Mouse (Mus musculus): Measurements from ENCODE around the gene Cars. TPM values are rescaled to one million over a fixed set of nuclear protein-coding genes. Genes with fewer than 3 reads are reported as not detected.
"Not testable (repeated sequence)": the region's sequence is repeated elsewhere in the genome, so short reads cannot be mapped to it uniquely, and the experiment has no call there.

Gene Cars
- polyA plus RNA-seq, 1 experiment: 17.2 TPM

DNA sequence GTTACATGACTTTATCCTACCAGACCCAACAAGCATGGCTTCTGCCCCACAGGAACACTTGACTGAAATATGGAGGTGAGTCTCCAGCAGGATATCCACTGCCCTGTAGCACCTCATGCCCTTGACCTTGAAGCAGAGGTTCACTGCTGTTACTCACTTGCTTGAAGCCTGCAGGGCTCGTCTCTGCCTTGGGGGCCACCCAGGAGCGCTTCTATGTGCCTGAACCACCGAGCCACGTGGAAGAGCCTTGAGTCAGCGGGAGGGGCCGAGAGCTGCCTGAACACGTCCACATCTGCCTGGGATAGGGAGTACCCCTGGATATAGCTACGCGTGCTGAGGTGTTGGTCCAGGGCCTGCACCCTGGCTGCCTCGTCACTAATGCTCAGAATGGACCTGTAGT is 7.6 kb downstream of the Cars start:
- no peak for DNase-seq (ENCODE audit: low read depth, low spot score)
- 94% methylated on average over 10 of the region's 10 CpGs for WGBS

DNA sequence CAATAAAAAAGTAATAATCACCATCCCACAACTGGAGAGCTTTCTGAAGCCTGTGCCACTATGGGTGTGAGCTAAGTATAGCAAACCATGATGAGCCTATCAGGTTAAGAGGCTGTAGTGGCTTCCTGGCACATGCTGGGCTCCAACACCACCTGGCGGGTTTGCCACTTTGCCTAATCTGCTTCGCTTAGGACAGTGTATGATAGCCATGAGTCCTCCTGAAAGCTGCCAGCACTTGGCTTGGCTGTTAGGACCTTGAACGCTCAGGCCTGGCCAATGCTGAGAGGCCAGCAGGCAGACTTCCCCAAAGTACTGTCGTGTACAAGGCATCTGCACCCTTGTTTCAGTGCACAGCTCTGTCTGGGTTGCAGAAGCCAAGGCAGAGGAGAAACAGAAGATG is 11.9 kb downstream of the Cars start:
- DNase-seq (ENCODE audit: low read depth, low spot score): no peak
- 86% methylated on average over 4 of the region's 4 CpGs for WGBS

DNA sequence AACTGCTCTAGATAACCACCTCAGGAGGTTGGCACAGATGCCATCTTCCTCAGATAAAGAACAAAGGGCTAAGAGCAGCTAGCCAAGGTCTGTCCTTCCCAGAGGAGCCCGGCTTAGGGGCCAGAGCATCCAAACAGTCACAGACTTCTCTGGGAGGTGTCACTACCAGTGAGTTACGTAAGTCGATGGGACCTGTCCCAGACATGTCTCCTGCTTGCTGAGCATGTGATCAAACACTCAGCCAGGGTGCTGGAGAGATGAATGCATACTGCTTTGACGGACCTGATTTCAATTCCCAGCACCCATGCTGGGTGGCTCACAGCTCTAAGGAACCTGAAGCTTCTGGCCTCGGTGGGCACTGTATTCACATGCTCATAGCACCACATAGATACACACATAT is 12.3 kb downstream of the Cars start:
- 86% methylated on average over 5 of the region's 5 CpGs for WGBS
- no peak for DNase-seq (ENCODE audit: low read depth, low spot score)

DNA sequence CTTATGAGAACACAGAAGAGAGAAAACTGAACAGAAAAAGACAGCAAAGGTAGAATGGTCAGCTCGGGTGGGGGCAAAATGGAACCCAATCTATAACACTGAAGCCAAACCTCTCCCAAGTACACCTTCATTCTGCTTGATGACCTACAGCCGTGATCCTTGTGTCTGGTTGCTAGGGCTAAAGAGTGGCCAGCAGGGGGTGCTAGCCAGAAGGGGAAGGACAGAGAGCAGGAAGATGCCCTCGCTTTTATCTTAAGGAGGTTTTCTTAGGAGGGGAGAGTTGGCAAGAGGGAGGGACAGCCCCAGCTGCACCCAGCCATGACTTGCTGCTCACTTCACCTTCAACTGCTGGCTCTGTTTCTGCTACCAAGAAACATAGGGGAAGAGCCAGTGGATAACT is 15.9 kb downstream of the Cars start:
- 27% methylated on average over 3 of the region's 3 CpGs for WGBS
- peak; percentile 42 for DNase-seq (ENCODE audit: low read depth, low spot score)

DNA sequence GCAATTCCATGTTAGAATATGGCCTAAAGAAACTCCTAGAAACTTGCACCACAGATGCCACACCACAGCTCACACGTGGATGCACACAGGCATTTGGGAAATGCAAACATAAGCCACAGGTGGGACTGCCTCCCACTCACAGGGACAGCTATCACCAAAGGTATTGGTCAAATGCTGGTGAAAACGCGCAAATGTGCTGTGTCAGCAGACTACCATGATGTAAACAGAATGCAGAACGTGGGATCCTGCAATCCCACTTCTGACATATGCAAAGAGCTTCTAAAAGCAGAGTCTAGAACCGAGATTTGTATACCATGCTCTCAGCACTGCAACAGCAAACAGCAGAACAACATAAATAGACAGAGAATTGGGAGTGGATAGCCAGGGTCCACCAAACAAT is 16.9 kb downstream of the Cars start:
- no peak for DNase-seq (ENCODE audit: low read depth, low spot score)
- WGBS: 94% methylated on average over 5 of the region's 5 CpGs

DNA sequence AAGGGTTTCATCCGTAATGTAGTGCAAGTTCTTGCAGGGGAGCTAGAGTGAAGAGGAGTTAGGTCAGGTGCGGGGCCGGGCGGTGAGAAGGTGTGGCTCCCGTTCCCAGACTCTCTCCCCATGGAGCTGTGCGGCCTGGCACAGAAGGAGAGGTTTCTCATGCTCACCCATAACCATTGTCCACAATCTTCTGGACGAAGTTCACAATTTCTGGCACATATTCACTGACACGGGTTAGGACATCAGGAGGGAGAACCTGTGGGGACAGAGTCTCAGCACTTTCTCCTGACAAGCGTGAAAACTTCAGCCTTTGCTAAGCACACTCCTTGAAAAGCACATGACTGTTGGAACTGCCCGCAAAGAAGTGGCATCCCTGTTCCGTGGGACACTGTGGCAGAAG is 24.1 kb downstream of the Cars start:
- DNase-seq (ENCODE audit: low read depth, low spot score): no peak
- 91% methylated on average over 11 of the region's 11 CpGs for WGBS

DNA sequence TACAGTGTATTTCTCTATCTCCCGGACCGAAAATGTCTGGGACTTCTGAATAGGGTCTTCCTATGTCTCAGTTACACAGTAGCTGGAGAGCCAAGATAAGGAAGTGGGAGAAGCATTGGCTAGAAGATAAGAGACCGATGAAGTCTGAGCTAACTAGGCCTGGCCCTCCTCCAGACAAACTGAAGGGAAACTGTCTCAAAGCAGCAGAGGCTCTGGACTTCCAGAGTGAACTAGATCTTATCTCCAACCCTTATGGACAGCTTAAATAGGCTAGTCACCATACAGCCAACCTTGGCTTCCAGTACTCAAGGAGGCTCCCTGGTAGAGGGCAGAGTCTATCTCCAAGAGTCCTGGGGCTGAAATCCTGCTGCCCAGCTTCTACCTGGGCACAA is 34.2 kb downstream of the Cars start:
- no peak for DNase-seq (ENCODE audit: low read depth, low spot score)
- WGBS: 83% methylated on average over 3 of the region's 3 CpGs

DNA sequence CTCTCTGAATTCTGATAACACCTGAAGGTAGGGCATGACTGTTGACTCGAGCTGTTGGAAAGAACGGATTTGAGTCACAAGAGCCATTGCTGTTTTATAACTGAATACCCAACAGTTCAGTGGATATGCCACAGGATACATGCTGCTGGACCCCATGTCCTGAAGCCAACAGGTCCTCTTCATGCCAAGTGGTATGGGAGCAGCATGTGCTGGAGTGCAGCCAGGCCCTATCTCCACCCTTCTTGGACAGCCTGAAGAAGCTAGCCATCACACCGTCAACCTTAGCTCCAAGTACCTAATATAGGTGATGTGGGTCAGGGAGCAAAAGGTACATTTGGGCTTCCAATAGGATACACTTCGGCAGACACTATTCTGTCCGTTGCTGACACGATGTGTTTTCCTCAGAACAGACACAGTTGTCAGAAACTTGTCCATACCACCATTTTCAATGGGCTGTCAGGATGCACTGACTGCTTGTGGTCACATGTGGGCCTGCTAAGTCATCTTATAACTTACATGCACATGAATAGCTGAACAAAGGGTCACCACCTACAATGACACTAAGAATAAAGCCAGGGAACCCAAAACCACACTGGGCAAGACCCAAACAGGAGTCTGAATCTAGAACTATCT is 34.8 kb downstream of the Cars start:
- 96% methylated on average over 6 of the region's 6 CpGs for WGBS
- DNase-seq (ENCODE audit: low read depth, low spot score): no peak

DNA sequence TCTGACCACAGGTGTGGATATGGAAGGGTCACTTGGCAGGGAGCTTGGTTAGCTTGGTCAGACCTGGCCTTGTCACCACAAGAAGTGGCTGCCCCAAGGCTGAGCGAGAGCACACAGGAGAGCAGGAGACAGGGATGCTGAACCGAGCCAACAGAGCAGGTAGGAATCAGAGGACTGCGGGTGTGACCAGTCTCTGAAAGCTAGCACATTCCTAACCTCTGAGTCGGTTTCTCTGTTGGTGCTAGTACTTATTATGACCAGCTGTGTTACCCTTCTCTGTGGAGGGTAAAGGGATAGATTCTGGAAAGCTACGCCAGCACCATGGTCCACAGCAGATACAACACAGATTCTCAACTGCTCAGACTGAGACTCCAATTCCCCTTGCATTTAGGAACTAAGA is 36.1 kb downstream of the Cars start:
- WGBS: 81% methylated on average over 5 of the region's 5 CpGs
- DNase-seq (ENCODE audit: low read depth, low spot score): no peak

DNA sequence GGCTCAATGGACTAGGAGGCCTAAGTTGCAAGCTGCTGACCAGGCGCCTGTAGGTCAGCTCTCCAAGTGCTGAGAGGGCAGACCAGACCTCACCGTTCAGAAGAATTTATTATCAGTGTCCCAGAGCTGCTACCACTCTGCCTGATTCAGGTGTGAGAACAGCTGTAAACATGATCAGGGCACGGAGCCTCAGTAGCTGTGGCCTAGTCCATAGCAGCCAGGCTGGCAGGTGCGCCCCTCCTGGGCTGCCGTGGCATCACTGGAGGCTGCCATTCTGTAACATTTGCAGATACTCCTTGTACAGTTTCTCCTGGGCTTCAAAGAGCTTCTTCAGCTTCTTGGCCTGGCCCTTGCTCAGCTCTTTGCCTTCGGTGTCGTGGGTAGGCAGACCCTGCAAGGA is 42.3 kb downstream of the Cars start:
- WGBS: 81% methylated on average over 7 of the region's 7 CpGs
- DNase-seq (ENCODE audit: low read depth, low spot score): no peak

DNA sequence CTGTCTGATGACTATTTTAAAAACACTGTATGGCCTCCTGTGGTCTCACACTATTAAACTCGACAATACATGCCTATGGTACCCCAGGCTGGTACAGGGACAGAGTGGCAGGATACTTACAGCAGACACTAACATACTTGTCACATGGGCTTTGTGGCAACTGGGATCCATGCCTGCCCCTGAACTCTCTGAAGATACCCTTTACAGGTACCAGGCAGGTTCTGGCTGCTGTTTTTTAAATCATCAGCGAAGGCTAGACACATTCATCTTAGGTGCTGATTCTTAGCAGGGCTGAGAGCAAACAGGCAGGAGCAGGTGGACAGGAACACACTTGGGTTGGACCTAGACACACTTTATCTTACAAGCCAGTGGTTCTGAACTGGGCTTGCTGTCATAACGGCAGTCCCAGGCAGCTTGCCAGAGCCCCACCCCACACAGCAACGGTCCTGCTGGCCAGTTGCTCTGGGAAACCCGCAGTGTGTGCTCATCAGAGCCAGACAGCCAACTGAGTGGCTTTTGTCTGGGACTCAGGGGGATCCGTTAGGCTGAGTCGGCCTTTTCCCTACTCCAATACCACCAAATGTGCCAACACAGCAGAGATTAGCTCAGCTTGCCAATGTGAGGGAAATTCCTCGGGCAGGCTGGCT is 42.8 kb downstream of the Cars start:
- WGBS: 27% methylated on average over 8 of the region's 8 CpGs
- no peak for DNase-seq (ENCODE audit: low read depth, low spot score)

DNA sequence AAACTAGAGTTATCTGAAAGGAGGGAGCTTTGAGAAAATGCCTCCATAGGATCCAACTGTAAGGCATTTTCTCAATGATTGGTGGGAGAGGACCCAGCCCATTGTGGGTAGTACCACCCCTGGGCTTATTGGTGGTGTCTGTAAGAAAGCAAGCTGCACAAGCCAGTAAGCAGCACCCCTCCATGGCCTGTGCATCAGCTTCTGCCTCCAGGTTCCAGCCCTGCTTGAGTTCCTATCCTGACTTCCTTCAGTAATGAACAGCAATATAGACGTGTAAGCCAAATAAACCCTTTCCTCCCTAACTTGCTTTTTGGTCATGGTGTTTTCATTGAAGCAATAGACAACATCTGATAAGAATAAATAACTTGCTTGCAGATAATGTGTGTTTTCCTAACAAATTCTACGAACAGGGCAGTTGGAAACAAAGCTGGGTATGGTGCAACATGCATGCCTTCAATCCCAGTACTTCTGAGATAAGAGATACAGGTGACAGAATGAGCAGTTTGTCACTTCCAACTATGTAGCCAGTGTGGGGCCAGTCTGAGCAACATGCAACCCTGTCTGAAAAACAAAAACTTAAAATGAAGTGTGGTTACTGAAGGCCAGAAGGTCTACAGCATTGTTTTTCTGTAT is 50.2 kb downstream of the Cars start:
- DNase-seq (ENCODE audit: low read depth, low spot score): no peak
- 23% methylated on average over 2 of the region's 2 CpGs for WGBS

DNA sequence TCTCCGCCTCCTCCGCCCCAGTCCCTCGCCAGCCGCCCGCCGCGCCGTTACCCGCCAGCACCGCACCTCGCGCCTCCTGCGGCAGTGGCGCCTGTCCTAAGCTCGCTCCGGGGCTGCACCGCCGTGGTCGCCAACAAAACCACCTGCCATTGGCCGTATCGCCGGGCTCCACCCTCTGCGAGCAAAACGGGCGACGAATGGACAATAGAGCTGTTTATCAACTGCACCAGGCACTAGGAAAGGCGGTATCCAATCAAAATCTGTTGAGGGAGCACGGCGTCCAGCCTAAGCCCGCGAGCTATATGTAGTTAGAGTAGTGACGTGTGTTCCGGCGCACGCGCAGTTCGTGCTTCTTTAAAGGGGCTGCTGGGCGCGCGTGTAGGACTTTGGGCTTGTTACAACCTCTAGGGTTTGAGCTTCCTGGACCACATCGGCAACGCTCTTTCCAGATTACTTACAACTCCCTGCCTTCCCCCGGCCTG is 50.9 kb downstream of the Cars start, which contains the start of gene Nap1l4:
Gene Nap1l4, minus strand, starts transcription at position 131 of the 482 bp plus-strand sequence.
- under 1% methylated on average over 43 of the region's 43 CpGs for WGBS
- DNase-seq (ENCODE audit: low read depth, low spot score): peak; percentile 95

DNA sequence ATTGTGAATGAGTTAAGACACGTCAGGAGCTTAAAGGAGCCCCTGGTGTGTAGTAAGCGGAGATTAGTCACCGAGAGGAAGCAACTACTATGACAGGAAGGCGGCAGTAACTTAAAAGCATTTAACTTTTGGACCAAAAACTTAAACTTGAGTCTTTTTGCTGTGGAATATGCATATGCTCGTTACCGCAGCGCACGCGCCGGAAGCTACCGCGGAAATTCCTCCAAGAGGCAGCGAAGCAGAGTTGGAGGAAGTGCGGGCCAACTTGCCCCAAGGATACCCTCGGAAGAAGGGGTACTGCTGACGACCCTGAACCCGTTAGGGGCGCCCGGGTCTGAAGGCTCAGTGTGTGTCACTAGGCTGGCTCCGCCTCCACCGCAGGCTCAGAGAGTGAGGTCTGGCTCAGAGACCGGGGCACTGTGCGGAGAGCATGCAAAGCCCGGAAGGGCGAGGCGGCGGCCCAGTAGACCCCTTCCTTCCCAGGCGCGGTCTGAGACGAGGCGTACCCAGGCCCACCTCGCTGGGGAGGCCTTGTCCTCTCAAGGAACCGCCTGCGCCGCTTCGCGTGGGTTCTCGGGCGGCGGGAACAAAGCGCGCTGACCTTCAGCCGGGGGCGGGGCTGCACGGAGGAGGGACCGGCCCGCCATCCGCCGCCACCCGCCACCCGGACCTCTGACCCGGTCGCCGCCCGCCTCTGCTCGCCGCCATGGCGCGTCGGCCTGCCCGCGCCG is 51.5 kb downstream of the Cars start:
- WGBS: under 1% methylated on average over 60 of the region's 63 CpGs
- DNase-seq (ENCODE audit: low read depth, low spot score): no peak

DNA sequence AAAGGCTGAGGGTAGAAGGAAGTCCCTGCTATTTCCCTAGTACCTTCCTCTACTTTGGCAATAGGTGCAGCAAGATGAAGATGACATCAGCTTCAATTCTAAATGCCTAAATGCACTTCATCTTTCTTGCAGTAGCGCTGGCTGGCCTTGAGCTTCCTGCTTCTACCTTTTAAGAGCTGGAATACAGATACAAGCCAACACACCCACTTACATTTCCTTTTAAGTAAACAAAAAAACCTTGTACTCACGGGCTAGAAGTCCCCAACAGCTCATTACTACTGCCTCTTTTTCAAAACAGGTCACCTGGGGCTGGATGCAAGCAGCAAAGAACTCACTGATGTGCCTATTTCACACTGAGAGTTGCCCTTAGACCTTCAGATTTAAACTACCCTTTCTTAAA is 53.3 kb downstream of the Cars start:
- no peak for DNase-seq (ENCODE audit: low read depth, low spot score)
- WGBS: 14% methylated on average over 2 of the region's 2 CpGs

DNA sequence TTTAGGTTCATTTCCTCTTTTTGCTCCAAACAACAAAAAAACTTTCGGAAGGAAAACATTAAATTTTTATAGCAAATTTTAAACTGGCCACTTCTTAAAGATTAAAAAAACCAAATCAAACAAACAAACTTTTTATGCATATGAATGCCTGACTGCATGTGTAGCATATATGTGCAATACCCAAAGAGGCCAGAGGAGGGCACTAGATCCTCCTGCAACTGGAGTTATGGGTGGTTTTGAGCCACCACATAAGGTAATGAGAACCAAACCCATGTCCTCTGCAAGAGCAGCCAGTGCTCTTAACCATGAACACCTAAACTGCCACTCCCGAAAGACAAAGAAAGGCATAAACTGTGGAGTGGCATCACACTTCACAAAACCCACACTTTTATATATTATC is 55.5 kb downstream of the Cars start:
- no peak for DNase-seq (ENCODE audit: low read depth, low spot score)
- WGBS: 82% methylated on average over 2 of the region's 2 CpGs

DNA sequence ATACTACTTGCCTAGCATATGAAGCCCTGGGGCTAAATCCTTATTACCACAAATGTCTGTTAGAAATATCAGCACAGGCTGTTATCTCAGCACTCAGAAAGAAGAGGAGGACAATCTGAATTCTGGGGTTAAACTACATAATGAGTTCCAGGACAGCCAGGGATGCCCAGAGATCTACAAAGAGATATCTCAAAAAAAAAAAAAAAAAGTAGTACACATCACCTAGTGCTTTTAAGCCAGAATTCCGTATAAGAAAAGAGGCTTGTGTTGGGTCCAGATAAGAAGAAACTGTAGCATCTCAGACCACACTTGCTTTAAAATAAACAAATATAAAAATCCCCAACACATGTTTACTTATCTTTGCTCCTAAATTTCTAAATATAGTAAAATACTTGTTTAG is 61.2 kb downstream of the Cars start:
- no peak for DNase-seq (ENCODE audit: low read depth, low spot score)
- WGBS: 79% methylated on average over 1 of the region's 1 CpGs

DNA sequence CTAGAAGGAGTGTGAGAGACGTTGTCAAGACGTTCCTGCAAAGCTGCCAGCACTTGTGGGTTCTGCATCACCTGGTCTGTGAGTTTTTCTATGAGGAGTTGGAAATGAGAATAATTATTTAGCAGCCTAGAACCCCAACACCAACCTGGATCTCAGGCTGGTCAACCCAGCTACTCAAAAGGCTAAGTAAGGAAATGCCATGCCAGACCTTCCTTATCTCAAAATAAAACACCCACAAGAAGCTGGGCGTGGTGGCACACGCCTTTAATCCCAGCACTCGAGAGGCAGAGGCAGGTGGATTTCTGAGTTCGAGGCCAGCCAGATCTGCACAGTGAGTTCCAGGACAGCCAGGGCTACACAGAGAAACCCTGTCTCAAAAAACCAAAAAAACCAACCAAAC is 61.7 kb downstream of the Cars start:
- DNase-seq (ENCODE audit: low read depth, low spot score): not testable (repeated sequence)
- 67% methylated on average over 6 of the region's 6 CpGs for WGBS

DNA sequence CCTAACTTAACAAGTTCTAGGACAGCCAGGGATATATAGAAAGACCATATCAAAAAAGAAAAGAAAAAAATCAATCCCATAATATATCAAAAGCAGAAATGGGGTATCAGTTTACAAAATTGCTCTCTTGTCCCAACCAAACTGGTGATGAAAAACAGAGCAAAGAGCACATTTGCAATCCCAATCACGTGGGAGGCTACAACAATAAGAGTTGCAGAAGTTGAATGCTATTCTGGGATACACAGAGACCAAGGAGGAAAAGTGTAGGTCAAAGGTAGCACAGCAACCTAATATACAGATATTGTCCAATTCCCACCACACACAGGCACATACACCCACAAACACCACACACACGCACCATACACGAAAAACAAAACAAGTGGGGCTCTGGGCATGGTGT is 63.6 kb downstream of the Cars start:
- WGBS: 84% methylated on average over 3 of the region's 3 CpGs
- no peak for DNase-seq (ENCODE audit: low read depth, low spot score)

DNA sequence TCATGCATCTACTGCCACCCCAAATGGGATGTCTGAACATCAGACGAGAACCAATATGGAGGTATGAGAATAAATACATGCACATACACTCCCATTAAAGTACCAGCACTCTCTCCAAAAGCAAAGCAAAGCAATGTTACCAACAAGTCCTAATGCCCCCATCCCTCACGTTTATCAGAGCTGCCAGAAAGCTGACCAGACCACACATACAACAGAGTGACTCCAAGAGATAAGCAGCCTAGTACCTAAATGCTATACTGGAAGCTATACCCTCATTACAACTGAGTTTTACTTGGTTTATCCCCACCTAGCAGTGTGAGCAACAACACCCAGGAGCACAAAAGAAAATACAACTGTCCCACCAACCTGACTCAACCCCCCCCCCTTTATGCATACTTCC is 66.6 kb downstream of the Cars start:
- DNase-seq (ENCODE audit: low read depth, low spot score): no peak
- WGBS: 87% methylated on average over 2 of the region's 2 CpGs

DNA sequence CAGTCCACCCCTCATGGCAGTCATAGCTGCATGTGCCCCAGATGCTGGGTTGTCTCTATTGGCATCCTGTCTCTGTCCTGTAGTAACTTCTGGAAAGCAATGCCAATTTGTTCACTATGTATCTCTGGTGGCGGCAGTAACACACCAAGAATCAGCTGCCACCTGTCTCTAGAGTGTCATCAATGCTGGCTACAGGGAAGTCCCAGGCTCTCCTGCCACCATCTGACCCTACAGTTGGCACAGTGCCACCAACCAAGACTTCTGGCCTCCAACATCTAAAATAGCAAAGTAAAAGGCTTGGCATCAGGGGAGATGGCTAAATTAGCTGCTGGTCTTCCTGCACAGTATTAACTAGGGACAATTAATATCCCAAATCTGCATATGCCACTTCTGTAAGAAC is 67.5 kb downstream of the Cars start:
- DNase-seq (ENCODE audit: low read depth, low spot score): no peak
- 69% methylated on average over 1 of the region's 1 CpGs for WGBS

Data from large intestine, adult 2 months (tissue).